Mouse (Mus musculus): ENCODE results near the gene Zbtb49.

Zbtb49 gene

GRCm38 (mm10) chr5:38220328-38220912 is at the start of gene Zbtb49, which contains the start of gene Lyar:
Zbtb49 (minus strand) TSS chr5:38220457.
Lyar (plus strand) TSS chr5:38220470.
- DNase-seq, result peak; percentile 92

DNA sequence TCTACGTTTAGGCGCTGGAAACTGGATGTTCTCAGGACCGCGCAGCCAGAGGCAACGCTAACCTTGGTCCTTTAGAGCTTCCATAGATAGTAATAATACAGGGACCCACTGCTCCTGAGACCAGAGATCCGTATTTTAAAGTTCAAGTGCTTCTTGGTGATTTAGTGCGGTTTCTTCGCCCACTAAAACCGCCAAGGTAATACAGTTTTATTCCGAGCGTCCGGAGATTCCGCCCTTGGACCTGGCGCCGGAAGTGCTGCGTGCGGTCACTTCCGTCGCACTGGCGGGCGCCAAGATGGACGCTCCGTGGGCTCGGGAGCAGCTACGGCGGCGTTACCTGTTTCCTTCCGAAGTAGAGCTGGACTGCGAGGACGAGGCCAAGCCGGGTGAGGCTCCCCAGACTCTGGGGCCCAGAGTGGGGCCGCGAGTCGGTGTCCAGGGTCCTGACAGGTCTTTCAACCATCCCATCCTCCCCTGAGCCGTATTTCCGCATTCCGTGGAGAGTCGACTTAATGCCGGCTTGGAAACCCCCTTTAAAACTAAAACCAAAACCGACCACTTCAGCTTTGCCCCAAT is 39.9 kb upstream of the Zbtb49 start, which contains the start of gene Tmem128:
Tmem128 (plus strand) TSS at position 79 of the 576 bp plus-strand sequence.
- peak; percentile 59 for DNase-seq

- no peak for DNase-seq
Observed at GRCm38 (mm10) chr5:38259455-38260106, 39.3 kb upstream of the Zbtb49 start.

DNA sequence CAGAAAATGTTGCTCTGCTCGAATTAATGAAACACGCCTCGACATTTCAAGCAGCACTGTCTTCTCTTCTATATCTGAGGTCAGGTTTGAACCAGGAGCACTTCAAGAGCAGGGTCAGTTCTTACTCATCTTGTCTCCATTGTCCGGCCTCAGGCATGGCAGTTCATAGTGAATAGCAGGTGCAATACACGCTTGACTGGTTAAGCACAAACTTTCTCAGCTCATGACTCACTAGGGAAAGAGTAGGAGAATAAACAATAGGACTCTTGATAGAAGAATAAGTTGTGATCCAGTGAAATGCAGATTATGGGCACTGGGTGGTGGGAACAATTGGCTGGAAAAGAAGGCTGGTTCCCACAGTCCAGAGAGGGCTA is 38.5 kb upstream of the Zbtb49 start:
- DNase-seq, result no peak

DNA sequence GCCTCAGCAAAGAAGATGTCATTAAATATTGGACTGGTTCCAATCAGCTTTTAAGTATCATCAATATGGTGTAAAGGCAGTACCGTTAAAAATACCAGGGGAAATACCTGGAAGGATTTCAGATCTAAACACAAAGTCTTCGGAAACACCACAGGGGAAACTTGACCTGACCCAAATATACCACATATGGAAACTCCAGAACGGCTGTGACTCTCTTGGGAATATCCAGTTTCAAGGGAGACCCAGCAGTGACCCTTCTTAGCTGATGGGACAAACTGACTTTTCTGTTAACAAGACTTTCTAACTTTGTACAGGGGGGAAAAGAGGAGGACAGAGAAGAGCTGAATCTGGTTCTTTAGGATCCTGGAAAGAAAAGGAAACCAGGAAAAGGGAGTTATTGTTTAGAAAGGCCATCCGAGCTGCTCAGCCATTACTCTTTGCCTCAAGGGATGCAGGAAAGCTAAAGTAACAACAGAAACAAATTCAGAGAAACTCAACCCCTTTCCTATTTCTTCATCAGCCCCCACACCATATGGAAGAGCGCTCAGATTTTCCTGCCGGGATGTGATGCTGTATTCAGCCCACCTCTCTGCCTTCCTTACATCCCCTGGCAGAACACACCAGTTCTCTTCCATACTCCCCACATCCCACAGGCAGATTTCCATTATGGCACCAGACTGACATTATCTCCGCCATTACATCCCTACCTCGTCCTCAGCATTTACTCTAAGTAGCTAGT is 37.9 kb upstream of the Zbtb49 start:
- no peak for DNase-seq

DNA sequence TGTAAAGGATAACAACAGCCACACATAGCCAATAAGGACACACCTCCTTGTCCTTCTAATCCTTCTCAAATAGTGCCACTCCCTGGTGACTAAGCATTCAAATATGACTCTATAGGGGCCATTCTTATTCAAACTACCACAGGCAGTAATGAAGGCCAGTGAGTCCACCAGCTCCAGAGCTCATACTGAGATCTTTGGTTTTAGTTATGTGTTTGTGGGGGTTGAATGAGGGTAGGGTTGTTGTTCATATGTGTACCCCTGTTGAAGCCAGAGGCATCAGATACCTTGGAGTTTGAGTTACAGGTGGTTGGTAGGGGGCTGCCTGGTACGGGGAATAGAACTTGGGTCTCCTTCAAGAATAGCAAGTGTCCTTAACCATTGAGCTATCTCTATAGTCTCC is 36.3 kb upstream of the Zbtb49 start:
- DNase-seq, result no peak

DNA sequence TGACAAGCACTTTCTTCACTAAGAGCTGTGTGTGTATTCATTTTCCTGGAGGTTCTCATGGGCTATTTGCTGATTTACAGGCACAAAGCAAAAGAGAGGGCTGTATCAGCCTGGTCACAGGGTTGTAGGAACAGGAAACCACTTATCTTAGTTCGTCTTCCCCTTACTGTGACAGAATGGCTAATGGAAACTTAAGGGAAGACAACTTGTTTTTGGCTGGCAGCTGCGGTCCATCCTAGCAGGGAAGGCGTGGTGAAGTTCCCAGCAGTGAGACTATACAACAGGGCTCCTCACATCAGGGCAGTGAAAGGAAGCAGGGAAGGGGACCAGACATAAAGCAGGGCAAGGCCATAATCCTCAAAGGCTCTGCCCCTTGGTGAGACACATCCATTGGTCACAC is 35.4 kb upstream of the Zbtb49 start:
- no peak for DNase-seq

- no peak for DNase-seq
Observed at GRCm38 (mm10) chr5:38255195-38255594, 34.9 kb upstream of the Zbtb49 start.

DNA sequence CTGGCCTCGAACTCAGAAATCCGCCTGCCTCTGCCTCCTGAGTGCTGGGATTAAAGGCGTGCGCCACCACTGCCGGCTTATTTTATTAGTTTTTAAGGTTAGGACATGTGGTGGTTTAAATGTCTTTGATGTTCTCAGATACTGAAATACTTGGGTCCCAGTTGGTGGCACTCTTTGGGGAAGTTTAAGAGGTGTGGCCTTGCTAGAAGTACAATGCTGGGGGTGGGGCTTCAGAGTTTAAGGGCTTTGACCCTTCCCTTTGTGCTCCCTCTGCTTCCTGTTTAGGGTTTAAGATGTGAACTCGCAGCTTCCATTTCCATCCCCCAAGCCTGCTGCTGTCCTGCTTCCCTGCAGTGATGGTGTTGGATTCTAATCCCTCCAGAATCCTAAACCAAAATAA is 21.7 kb upstream of the Zbtb49 start:
- no peak for DNase-seq

GRCm38 (mm10) chr5:38241473-38241834 is 21.2 kb upstream of the Zbtb49 start:
- no peak for DNase-seq

- DNase-seq, result no peak
Observed at GRCm38 (mm10) chr5:38240727-38241472, 20.6 kb upstream of the Zbtb49 start.

DNA sequence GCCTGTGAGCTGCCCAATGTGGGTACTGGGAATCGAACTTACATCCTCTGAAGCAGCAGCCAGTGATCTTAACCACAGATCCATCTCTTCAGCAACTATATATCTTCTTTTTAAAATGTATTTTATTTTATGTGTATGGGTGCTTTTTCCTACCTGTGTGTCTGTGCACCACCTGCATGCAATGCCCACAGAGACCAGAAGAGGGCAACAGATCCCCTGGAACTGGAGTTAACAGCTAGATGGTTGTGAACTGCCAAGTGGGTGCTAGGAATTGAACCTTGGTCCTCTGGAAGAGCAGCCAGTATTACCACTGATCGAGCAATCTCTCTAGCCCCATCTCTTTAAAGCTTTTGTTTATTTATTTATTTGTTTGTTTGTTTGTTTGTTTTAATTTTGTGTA is 16.4 kb upstream of the Zbtb49 start:
- no peak for DNase-seq

DNA sequence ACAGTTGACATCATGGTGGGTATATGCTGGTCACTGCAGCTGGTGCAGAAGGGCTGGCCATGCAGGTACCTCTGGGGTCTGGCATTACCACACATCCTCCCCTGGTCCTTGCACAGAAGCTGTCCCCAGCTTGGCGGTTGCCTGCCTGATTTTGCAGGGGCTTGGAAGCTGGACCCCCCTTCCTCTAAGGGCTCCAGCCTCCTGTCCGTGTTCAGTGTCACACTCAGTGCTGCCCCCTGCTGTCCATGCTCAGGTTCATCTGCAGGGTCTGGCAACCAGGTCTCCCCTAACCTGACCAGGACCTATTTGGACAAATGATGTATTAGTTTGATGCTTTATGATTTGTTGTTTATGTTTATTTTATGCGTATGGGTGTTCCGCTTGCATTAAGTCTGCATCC is 15.2 kb upstream of the Zbtb49 start:
- DNase-seq, result no peak

- no peak for DNase-seq
Observed at GRCm38 (mm10) chr5:38219771-38220307, 418 bp downstream of the Zbtb49 start.

GRCm38 (mm10) chr5:38213009-38213408 is 7.2 kb downstream of the Zbtb49 start:
- DNase-seq, result no peak

- DNase-seq, result no peak
Observed at GRCm38 (mm10) chr5:38211691-38212090, 8.6 kb downstream of the Zbtb49 start.

GRCm38 (mm10) chr5:38208985-38209384 is 11.3 kb downstream of the Zbtb49 start:
- no peak for DNase-seq

- no peak for DNase-seq
Observed at GRCm38 (mm10) chr5:38205303-38205726, 14.9 kb downstream of the Zbtb49 start.

DNA sequence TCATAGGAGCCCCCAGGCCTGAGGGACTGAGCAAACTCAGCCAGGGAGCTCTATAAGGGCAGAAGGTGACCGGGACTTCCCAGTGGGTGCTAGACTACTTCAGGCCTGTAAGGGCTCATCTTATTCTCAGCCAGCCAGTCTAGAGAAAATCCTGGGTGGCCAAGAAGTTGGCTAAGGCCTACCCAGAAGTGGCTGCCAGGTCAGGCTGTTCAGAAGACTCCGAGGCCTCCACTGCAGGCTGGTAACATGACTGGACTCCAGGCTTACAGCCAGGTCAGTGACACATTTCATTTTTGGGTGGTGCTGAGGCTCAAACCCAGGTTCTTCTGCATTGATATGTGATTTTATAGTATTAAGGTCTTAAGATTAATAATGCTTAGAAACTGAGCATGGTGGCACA is 20.6 kb downstream of the Zbtb49 start:
- DNase-seq, result no peak

GRCm38 (mm10) chr5:38197482-38197823 is 22.8 kb downstream of the Zbtb49 start:
- DNase-seq, result peak; percentile 81

DNA sequence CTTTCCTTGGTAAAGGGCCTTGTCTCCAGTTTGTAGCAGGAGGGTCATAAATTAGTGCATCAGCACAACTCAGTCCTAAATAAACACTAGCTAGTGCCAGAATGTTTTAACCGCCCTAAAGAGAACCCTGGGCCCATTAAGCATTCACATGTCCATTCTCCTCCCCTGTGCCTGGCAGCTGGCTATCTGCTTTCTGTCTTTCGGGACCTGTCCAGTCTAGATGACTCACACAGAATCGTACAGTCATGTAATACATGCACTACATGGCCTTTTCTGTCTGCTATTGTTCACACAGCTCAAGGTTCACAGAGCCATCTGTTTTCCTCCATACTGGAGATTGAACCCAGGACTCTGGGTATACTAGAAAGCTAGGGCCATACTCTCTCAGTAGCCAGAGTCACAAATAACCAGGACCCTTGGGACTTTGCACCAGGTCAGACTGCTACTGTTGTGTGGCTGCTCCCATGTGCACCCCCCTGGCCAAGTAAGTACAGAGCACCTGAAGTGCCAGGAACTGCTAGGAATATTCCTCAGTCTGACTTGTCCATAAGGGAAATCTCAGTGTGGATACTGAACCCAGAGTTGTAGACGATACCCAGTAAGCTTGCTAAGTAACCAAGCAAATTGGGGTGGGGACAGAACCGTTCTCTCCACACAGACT is 23.3 kb downstream of the Zbtb49 start:
- DNase-seq, result no peak

DNA sequence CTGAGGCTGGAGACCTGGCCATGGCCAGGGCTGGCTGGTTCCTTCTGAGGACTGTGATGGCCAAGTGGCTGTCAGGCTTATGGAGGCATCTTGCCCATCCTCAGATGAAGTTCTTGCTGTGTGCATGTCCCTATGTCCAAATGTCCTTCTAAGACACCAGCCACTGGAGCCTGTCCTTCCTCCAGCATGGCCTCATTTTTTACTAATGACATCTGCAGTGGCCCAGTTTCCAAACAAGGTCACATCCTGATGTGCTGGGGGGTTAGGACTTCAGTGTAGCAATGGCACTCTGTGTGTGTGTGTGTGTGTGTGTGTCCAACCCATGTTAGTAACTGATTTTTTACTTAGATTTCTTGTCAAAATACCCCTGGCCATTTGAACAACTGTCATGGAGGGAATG is 24.3 kb downstream of the Zbtb49 start:
- no peak for DNase-seq
